Mouse (Mus musculus): Measurements from ENCODE around the gene Apobr.

DNA sequence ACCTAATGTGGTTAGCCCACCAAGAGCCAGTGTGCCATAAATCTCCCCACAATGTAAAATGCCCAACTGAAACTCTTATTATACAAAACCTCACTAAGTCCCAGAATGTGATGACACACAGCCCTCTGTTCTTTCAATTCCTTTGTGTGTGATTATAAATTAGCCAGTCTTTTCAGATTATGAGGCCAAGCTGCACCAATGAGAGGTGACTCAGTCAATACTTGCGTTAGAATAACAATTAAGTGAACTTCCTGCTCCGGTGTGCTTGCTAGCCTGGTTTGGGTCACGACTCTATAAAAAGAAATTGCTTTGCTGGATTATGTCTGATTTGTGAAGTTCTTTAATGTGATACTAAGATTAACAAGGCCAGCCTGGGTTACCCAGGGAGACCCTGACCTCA, 45.2 kb downstream of the Apobr start:
- TF ChIP-seq CTCF (IDR thresholded peaks at IDR 0.05; ENCODE audit: low read depth) (no peak), EP300 (IDR thresholded peaks at IDR 0.05; ENCODE audit: low read depth) (no peak)
